Mouse (Mus musculus) embryo, embryonic 10 days (tissue): ENCODE measurements at regions not wholly inside any gene's neighbourhood (a gene's known extent, or its start where the extent isn't known, plus 50 kb on each side); places are given as distances from the start of the nearest gene placed in this dataset.
A peak's percentile ranks its signal among the peaks of the same experiment; 100 is the strongest.

Source experiments
- DNase-seq: peaks from one replicate; pipeline ENCODE4 v3.0.0-alpha.2; 2015; ENCODE audit warnings: low spot score

DNA sequence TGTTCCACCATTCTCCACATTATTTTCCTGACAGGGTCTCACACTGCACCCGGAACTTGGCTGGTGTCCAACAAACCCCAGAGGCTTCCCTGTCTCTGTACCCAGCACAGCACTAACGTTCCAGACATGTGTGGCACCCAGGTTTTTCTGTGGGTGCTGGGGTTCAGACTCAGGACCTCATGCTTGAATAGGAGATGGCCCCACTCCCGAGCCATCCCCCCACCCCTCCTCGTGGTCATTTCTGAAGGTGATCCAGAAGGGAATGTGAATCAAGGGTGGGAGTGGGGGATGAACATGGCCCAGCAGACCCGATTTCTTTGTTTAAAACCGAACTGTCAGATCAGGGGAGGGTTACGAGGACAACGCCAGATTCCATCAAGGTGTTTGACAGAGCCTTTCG is 245.6 kb downstream of the Tbc1d1 start:
- no peak for DNase-seq

DNA sequence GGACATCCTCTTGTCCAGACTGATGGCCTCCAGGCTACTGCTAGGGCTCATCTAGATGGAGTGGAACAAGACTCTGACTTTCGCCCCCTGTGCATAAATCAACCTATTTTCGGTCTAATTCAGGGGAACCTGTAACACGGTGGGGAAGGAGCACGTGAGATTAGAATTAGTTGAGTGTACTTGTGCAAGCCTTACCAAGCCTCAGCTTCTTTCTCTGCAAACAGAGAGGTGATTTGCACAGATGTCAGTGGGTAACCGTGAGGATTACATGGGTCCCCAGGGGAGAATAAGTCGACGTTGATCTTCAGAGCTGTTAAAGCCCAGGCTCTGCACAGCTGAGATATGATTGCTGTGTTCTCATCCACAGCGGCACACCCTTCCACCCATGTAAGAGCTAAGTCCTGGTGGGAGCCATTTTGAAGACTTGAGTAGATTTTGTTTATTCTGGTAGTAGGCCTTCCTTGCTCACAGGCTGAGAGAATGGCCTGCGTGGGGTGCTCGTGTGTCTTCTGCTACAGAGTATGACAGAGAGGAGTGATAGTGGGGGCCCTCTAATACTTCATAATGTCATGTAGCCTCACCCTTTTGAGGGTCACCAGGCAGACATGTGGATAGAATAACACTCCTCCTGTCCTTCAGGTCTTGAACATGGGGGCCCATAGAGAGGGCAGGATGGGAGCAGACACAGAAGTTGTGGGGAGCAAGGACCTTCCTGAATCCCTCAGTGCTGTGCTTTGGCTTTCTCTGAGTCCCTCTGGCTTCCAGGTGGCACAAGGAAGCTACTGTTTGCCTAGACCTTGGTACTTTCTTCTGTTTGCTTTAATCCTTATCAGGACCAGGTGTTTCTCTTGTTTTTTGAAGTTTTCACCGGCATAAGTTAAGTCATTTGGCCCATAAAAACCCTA is 247.2 kb downstream of the Tbc1d1 start:
- no peak for DNase-seq

DNA sequence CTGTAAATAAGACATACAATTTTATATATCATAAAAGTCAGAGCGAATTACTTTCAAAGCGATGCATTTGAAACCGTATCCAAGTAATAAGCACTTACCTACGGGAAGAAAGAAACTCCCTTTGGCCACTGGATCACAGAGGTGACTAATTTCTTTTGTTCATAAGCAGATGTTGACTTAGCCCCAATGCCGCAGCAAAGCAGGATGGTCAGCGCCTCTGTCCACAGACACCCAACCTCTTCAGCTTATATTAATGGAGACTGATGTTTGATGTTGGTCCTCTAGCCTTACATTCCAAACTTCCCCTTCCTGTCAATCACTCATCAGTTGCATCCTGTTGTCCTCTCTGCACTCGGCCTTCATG is 247.9 kb downstream of the Tbc1d1 start:
- no peak for DNase-seq

DNA sequence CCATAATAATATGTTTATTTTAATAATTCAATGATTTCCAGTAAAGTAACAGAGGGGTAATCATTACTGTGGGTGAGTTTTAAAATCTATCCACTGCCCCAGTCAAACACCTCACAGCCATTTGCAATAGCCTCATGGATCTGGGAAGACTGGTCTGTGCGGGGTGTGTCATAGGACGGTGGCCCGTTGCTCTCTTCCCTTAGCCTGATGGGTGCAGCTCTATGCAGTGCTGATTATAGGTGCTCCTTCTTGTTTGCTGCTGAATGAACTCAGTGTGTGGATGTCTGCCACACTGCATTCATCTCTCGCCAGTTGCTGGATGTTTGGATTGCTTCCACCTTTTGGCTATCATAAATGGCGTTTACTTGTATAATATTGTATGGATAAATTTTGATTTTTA is 248.4 kb downstream of the Tbc1d1 start:
- DNase-seq, result no peak

DNA sequence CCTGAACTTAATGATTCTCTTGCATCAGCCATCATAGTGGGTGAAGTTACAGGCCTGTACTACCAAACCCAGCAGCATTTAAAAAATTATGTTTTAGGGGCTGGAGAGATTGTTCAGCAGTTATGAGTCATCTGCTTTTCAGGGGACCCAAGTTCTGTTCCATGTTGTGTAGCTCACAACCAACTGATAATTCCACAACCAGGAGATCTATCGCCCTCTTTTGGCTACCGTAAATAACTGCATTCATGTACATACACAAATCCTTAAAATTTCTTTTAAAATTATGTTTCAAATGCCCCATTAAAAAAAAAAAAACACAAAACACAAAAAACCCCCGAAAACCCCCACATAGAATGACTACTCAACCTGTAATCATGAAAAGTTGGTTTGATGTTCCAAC is 252.8 kb downstream of the Tbc1d1 start:
- DNase-seq, result no peak

DNA sequence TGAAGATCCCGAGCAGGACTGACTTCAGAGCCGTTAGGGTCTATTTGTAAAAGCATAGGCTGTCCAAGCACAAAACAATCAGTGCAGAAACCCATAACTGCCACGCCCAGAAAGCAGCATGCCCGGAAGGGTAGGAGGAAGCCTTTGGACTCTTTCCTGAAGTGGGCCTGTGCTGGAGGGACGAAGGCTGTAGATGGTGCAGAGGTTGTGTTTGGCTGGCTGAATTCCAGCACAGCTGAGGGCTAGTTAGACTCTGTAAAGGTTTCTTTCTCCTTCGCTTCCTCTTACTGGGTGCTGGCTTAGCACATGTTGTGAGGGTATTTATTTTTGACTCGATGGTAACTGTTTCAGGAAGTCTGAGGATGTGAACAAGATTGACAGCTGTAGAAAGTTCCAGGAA is 254.5 kb downstream of the Tbc1d1 start:
- no peak for DNase-seq

DNA sequence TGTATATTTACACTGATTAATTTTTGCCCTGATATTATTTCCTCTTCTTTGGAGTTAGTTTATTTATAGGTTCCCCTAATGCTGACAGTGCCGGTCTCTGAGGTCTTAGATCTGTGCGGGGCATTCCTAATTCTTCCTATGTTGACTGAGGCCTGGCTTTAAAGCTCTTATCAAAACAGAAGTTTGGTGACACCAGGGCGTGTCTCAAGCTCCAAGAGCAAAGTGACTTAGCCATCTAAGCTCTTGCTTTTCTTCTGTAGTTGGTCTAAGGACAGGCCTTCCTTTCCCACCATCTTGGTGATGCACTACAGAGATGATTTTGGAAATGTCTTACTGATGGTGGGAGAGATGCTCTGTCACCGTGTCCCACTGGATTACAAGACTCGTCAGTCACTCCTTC is 258.4 kb downstream of the Tbc1d1 start:
- no peak for DNase-seq

DNA sequence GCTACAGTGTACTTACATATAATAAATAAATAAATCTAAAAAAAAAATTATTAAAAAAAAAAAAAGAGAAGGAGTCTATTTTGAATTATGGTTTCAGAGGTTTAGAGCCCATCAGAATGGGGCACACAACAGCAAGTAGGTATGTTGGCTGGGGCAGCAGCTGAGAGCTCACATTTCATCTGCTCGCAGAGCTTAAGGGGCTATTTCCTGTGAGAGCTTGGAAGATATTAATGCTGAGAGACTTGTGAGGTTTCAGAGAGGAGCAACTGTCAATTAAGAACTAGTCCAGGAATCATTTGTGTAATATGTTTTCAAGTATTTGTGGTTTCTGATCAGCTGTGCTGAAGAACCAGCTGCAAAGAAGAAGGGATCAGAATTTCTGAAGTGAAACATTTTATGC is 263.3 kb downstream of the Tbc1d1 start:
- no peak for DNase-seq

DNA sequence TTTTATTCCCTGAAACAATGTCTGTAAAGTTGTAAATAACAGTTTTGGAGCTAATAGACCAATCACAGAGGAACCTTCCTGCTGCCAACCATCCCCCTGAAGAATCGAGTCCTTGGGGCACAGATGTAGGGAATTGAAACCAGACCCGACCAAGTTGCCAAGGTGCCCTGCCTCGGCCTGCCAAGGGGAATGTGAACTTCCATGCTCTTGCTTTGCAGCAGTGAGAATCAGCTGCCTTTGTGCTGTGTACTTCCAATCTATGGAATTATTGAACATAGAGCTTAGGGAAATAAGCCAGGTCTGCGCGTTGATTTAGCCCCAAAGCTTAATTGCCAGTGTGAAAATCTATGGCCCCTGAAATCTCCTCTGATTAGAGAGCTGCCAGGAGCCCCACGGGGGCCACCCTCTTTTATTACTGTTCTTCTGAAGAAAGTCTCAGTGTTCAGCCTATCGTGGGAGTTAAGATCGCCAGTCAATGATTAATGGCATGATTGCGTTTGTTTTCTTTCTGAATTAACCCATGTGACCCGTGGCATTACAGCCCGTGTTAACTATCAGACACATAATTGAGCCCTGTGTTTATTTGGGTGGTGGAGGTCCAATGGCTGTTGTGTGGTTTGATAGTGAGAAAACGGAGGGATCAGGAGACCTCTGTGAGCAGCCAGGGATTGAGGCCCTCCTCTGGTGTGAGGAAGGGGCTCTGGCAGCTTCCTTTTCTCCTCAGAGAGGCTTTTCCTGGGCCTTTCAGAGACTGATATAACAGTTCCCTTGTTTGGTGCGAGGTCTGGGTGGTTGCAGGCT is 266.9 kb downstream of the Tbc1d1 start:
- DNase-seq, result peak; percentile 56

DNA sequence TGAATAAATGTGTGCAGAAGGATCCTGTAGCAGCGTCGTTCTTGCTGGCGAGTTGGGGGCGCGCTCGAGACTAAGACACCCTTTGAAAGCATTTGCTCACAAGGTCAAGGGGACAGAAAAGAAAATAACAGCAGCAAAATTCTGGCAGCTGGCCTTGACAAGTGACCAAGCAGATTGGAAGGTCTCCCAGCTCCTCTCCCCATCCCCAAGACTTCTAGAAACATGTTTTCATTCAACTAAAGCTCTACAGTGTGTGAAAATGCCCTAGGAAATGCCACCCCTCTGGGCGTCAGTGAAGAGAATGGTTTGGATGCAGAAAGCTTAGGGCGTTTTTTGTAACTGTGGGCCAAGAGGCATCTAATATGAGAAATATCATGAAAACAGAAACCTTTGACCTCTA is 272.7 kb downstream of the Tbc1d1 start:
- no peak for DNase-seq

DNA sequence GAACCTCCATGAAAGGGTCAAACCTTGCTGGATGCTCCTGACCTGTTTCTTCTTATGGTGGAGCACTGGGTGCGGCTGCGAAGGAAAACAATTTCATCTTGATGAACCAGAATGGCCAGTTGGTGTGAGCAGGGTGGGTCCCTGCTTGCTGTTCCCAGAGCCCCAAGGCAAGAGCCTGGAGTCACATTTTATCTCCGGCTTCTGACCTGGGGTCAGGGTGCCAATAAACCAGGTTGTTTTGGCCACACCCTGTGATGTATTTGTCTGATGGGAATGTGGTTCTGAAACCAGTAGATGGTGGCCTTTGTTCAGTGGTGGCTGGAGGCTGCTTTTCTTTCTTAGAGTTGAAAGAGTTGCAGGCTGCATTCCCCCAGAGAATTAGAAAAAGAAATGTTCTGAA is 274.4 kb downstream of the Tbc1d1 start:
- DNase-seq, result no peak

DNA sequence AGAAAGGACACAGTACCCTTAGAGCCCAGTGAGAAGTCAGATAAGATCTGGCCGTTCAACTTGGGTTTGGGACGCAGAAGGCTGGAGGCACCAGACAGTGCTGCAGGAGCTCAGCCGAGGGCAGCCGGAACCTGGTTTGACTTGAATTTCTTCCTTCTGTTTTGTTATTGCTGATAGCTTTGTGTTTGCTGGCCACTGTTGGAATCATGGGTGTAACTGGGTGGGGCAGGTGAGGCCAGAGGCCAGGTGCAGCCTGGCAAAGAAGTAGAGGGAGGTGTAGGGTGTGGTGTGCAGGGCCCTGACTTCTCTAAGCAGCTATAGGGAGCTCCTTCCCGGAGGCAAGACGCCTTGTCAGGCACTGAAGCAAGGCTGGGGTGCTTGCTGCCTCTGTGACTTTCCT is 275.5 kb downstream of the Tbc1d1 start:
- DNase-seq, result no peak

DNA sequence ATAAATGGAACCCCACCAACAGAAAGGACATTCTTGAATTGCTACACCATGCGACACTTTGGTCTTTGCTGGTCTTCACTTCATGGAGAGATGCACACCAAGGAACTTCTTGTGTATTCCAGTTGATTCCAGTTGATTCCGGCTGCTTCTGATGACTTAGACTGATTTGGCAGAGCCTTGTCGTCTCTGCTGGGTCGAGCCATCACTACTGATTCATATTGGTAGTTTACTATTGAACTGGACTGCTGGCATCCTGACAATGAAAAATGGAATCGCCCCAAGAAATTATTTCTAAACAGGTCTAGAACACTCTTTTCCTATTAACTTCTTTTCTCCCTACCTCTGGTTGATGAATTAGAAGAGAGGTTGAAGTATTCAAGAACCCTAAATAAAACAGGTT is 277.7 kb downstream of the Tbc1d1 start:
- DNase-seq, result no peak

DNA sequence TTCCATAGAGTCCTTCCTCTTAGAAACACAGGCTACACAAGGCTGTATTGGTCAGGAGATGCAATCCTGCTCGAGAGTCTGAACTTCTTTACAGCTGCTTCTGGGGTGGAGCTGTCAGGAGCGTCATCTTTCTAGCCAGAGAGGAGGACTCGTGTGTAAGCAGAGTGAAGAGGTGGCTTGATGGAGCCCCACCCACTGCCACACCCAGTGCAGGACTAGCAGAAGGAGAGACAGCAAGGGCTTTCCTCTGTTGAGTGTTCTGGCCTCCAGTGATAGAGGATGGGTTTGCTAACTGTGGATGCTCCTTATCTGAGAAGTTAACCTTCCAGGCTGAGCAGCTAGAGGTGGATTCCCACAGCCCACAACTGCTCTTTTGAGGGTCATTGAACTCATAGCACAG is 279.4 kb downstream of the Tbc1d1 start:
- DNase-seq, result no peak

DNA sequence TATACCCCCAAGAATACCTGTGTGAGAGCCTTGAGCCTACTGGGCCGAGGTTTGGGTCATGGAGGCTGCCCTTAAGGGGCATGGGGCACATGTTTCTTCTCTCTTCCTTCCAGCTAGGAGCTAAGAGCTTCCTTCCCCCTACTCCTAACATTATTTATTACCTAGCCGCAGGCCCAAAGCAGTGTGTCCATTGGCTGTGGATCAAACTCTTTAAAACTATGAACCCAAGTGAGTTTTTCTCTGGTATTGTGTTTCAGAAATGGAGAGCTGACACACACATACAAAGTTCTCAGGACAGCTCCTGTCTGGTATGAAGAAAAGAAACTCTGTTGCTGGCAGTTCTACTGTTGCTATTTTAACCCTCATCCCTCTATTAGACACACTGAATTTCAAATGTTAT is 279.9 kb downstream of the Tbc1d1 start:
- DNase-seq, result no peak

DNA sequence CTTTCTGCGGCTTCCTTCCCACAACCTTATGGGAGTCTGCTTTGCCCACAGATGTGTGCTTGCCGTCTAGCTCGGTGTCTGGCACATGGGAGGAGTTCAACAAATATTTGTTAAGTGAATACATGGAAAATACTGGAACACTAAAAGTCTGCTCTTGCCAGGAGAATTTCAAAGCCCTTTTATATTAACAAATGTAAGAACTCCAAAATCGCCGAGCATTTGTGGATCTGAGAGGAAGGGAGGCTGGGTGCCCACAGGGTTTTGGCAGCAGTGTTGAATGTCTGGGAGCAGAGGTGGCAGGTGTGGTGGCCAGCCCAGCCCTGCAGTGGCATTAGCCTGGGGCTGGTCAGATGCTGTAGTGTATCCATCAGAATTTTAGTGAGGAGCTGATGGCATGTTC is 281.6 kb downstream of the Tbc1d1 start:
- no peak for DNase-seq

DNA sequence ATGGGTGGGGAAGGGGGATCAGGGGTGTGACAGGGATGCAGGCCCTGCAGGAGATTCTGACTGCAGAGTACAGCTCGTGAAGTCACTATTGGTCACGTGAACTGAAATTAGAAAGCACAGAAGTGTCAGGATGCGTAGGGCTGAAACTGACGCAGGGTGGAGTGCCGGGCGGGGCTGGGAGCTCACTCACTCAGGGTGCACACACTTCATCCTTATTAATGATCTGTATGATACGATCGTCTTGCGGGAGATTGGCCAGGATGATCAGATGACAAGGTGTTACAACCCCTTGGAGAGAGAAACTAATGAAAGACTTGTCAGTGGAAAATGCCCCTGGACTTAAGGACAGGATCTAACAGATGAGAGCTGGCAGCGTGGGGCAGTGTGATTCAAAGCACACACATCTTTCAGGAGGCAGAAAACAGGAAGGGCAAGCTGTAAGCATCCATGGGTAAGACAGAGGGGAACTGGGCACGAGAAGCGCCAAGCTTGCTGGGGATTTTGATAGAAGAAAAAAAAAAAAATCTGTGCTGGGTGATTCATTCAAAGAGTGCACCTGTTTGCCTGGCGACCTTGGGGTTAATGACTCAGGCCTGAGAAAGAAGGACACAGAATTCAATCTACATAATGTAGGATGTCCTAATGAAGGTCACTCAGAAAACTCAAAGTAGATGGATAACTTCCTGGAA is 282.5 kb downstream of the Tbc1d1 start:
- no peak for DNase-seq

DNA sequence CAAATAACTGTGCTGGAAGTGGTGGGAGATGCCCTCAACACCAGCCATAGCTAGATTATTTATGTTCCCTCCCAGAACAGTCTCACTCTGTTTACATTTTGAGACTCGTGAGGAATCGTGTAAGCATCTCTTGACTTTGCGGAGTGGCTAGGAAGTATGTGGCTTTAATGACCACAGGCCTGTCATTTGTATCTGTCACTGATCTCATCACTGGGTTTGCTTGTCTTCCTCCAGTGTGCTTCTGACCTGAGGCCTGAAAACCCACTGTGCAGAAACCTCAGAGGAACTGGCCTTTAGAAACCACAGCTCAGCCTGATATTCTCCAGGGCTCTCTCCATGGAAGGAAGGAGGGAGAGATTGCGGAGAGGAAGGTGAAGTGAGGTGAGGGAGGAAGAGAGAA is 291.7 kb downstream of the Tbc1d1 start:
- DNase-seq, result peak; percentile 14

DNA sequence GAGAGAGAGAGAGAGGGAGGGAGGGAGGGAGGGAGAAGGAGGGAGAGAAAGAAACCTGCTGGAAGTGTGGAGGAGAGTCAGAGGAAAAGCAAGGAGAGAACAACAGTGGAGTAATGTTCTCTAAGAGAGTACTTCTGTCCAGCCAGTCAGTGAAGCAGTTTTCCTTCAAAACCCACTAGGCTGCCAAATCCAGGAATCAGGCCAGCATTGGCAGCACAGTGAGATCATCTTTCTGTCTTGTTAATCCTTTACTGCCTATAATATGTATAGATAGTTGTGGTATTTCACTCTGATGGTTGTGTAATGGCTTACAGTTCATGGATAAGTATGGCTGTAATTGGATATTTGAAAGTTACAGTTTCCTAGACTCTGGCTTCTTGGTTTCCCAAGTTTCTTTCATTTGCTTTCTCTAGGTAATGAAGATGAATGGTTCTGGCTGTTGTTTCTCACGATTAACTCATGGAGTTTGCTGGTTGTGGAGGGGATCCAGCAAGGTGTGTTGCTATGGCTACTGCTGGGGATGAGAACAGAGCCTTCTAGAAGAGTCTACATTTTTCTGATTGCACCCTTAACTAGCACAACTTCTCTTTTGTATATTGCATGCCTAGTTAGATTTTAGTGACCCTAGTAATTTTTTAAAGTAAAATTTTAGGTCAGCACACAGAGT is 296.7 kb downstream of the Tbc1d1 start:
- no peak for DNase-seq

DNA sequence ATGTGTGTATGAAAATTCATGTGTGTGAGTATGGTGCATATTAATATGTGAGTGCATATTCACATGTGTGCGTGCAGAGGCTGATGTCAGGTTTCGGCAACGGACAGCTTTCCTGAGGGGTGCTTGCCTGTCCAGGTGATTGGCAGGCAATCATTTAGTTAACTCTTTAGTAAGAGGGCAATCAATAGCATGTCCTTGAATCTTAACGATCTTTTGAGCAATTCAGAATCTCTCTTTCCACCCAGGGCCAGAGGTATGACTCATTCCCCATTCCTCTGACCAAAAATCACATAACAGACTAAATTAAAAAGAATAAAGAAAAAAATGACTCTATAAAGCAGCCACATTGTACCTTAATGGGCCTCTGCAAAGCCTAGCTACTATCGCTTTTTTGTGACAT is 303.7 kb downstream of the Tbc1d1 start:
- no peak for DNase-seq

DNA sequence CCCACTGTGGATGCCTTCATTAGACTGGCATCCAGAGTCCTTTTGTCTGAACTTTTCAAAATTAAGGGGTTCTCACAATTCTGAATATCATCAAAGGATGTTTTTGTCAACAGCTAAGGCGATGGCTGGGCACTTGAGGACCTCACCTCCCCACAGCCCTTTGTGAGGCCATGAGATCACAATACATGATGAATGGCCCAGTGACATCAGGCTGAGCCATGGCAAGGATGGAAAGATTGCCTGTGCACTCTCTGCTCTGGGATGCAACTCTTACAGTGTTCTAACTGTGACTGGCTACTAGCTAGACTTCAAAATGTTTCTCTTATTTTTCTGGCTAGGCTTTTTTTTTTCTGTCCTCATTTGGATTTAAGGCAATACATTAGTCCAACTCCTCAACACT is 304.8 kb downstream of the Tbc1d1 start:
- peak; percentile 17 for DNase-seq

DNA sequence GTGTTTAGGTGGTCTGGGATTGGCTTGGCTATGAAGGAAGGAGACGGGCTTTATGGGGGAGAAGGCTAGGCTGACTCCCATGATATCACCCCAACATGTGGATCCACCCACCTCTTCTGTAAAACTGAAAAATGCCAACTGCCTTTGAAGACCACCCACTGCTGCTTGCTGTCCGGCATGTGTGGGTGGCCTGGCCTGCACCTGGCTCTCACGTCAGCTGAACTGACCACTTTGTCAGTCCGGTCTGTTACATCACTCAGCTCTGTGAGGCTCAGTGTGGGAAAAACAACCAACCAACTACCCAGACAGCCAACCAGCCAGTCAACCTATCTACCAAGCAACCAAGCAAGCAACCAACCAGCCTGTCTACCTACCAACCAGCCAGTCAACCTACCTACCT is 305.5 kb downstream of the Tbc1d1 start:
- DNase-seq, result no peak
